Mouse (Mus musculus): ENCODE measurements at regions not wholly inside any gene's neighbourhood (a gene's known extent, or its start where the extent isn't known, plus 50 kb on each side); places are given as distances from the start of the nearest gene placed in this dataset.

- no peak for DNase-seq
Measured at GRCm38 (mm10) chr2:179033171-179033570, 409.1 kb upstream of the Cdh4 start.

DNA sequence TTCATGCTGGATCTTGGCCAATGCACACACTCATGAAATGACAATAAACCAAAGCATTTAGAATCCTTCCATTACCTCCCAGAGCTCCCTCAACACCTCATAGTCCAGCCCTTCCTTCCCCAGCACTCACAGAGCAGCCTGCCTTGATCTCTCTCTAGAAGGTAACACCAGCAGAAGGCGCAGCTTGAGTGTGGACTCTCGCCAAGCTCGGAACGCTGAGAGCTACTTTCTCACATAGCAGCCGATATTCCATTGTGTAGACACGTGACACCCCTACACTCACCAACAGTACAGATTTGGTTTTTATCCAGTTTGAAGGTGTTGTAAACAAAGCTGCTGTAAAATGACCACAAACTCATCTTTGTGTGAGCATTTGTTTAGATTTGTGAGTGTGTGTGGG, 406.8 kb upstream of the Cdh4 start:
- no peak for DNase-seq

DNA sequence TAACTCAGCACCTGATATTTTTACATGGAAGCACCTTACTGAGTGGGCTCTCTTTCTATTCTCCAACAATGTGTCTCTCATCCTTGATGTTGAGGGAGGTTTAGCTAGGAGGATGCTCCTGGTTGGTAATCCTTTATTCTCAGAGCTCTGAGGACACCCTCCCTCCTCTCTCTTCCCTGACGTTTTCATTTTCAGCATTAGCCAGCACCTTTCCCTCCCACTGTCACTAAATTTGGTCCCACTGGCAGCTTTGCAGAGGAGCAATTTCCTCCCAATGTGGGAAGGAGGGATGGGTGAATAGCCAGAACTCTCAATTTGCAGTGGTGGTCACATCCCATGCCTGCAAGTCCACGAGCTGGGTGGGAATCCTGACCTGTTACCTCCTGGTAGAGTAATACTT, 402.5 kb upstream of the Cdh4 start:
- no peak for DNase-seq

DNA sequence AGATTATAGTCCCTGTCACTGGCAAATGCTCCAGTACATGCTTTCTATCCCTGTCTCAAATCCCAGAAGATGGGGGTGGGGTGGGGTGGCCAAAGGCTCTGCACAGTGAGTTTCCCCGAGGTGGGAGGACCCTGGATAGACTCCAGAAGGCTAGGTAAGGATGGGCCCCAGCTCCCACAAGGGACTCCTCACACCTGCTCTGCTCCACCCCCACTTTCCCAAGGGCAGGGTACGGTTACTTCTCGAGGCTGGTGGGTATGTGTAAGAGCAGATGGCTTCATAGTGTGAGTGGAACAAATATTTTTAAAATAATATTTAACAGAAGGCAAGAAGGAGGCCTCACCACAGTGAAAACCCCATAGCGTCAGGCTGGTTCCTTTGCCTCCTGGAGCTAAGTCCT, 398.6 kb upstream of the Cdh4 start:
- DNase-seq: no peak

GRCm38 (mm10) chr2:179045361-179045760, 396.9 kb upstream of the Cdh4 start:
- no peak for DNase-seq

GRCm38 (mm10) chr2:179054441-179054840, 387.8 kb upstream of the Cdh4 start:
- no peak for DNase-seq

- no peak for DNase-seq
Measured at GRCm38 (mm10) chr2:179064616-179065015, 377.6 kb upstream of the Cdh4 start.

- DNase-seq: no peak
Measured at GRCm38 (mm10) chr2:179069520-179069919, 372.7 kb upstream of the Cdh4 start.

GRCm38 (mm10) chr2:179070346-179070745, 371.9 kb upstream of the Cdh4 start:
- peak in 1 of 2 experiments; percentile 25 for DNase-seq

- DNase-seq: no peak
Measured at GRCm38 (mm10) chr2:179080462-179081274, 361.6 kb upstream of the Cdh4 start.

- DNase-seq: no peak
Measured at GRCm38 (mm10) chr2:179086915-179087314, 355.3 kb upstream of the Cdh4 start.

DNA sequence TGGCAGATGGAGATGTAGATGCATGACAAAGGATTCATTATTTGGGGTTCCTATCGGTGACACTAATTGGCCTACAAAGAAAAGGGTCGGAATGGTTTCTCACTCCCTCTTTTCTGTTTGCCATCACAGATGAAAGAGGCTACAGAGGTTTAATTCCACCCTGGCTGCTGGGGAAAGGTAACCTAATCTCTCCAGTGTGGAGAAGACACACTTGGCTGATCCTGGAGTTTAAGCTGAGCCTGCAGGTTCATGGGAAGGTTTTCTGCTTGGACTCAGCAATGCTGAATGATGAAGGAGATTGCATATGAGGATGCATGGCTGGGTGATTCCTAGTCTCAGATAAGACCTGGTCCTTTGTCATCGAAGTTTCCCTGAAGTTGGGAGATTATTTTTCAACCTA, 350.8 kb upstream of the Cdh4 start:
- DNase-seq: no peak

DNA sequence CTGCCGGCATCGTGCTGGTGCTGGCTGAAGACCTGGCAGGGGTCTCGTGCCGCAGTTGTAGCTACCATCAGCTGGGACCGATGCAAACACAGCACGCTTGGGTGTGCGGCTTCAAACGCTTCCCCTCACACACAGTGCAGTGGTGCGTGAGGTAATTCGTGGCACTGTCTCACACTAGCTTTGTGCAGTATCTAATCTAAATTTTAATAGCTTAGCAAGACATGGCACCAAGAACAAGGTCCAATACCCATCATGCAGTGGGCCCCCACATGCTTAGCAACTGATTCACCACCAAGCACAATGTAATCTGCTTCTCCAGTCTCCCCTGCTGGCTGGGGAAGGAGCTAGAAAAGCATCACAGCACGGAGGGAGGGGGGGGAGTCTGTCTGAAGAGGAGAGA, 348.2 kb upstream of the Cdh4 start:
- no peak for DNase-seq

GRCm38 (mm10) chr2:179095981-179096380, 346.2 kb upstream of the Cdh4 start:
- no peak for DNase-seq

- no peak for DNase-seq
Measured at GRCm38 (mm10) chr2:179096861-179097260, 345.4 kb upstream of the Cdh4 start.

DNA sequence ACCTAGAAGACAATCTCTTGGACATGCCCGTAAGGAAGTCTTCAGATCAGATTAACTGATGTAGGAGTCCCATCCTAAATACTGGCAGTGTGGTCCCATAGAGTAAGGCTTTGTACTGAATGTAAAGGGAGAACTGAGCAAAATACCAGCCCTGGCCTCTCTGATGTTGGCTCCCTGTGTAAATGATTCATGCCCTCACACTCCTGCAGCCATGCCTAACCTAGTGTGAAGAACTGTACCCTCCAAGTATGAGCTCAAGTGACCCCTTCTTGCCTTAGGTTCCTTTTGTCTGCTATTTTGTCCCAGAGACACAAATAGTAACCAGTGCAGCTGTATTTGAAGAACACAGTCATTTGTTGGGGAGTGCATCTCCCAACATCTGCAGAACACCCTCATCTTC, 342.4 kb upstream of the Cdh4 start:
- no peak for DNase-seq

- no peak for DNase-seq
Measured at GRCm38 (mm10) chr2:179103114-179103513, 339.1 kb upstream of the Cdh4 start.

DNA sequence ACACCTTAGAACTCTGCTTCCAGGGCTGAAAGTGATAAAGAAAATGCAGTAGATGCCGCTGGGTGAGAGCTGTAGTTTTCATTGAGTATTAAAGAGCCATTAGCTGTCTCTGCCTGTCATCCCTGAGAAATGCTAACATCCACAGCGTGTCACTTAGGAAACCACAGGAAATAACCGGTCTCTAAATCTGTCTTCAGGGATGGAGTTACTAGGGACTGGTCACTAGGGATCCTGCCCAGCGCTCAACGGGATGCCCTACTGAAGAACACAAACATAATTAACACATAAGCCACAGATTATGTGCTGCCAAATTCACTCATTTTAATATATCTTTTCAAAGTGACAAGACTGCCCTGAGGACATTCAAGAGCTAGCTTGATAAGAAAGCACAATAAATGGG, 329.3 kb upstream of the Cdh4 start:
- DNase-seq: no peak

GRCm38 (mm10) chr2:179128018-179128417, 314.2 kb upstream of the Cdh4 start:
- no peak for DNase-seq

- no peak for DNase-seq
Measured at GRCm38 (mm10) chr2:179128432-179128831, 313.8 kb upstream of the Cdh4 start.

- DNase-seq: no peak
Measured at GRCm38 (mm10) chr2:179131004-179131403, 311.2 kb upstream of the Cdh4 start.

- no peak for DNase-seq
Measured at GRCm38 (mm10) chr2:179142313-179142712, 299.9 kb upstream of the Cdh4 start.

DNA sequence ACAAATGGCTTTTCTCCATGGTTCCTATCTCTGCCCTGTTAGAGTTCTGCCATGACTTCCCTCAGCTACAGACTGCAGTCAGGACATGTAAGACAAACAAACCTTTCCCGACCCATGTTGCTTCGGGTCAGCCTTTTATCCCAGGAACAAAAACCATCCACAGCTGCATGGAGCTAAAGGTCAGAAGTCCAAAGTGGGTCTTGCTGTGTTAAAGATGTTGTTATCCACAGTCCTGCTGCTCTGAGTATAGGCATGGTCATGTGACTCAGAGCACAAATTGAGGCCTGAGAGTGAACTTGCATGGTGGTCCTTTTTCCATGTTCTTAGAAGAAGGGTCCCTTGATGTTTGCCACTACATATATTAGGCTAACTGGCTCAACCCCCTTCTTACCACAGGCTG, 296.5 kb upstream of the Cdh4 start:
- no peak for DNase-seq

- no peak for DNase-seq
Measured at GRCm38 (mm10) chr2:179146274-179146673, 296.0 kb upstream of the Cdh4 start.

GRCm38 (mm10) chr2:179148194-179148593, 294.0 kb upstream of the Cdh4 start:
- no peak for DNase-seq

All from lung, postnatal 4 days (tissue).